Mouse (Mus musculus): Measurements from ENCODE around the gene Mtmr10.

Mtmr10 gene

DNA sequence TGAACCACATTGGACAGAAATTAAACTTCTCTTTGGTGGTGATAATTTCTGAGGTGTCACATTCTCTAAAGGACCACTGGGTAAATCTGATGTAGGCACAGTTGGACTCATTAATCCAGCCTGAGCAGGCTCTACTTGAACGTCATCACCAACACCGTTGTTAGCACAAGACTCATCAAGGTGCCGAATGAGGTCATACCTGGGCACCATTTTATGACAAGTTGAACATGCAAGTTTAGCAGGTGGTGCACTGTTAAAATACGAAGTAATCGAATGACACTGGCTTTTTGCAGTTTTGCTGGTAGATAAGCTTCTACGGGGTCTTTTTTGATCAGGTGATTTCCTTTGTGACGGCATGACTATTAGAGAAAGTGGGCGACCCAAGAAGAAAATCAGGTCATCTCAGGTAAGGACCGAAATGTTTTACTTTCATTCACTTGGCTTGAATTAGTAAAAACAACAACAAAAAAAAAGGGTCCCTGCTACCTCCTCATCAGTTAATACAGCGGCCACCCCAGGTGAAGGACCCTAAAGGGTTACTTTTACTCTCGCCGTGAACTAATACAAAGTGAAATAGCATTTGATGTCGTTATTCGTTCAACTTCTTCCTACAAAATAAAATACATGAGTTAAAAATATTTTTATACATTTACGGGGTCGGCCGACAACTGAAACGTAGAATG, 85.8 kb downstream of the Mtmr10 start:
- peak; percentile 12 for DNase-seq

DNA sequence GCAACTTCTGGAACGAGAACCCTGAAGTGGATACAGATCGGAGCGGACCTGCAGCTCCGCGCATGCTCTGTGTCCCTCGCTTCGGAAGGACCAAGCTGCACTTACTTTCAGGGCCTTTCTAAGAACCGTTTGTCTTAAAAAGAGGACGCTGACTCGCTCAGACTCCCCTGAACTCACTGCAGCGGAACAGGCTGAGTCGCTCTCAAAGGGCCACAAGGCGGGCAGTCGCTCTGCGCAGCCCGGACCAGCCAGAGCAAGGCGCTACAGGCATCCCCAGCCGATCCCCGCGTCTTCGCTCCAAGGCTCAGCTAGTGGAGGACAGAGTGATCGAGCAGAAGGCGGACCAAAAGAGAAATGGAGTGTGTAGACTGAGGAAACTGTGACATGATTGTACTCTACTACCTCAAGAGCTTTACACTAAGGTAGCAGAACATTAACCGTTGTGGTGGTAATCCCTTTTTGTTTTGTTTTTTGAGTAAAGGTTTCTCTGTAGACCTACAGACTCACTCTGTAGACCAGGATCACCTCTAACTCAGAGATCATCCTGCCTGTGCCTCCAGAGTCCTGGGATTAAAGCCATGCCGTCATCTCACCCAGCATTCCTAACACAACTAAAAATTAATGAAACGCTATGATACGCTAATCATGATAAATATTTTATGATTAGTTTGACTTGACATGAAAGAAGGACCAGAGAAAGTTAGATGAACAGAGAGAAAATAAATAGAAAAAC, 86.5 kb downstream of the Mtmr10 start, which contains the start of gene Fan1:
Fan1 (minus strand) TSS at position 266 of the 733 bp plus-strand sequence.
- peak; percentile 91 for DNase-seq
